25 mouse cellular contexts compared by ENCODE assay signal in genomic region chr3:85619751-85620150, GRCm38 (mm10).
"Had no signal": no experiment of that assay in that cellular context is flagged by ENCODE, and none has a peak within 500 bp of the region (broad histone marks: within the 10 kb centered on the region; RNA-seq: fewer than 3 reads in every experiment).

No protein-coding gene starts in this region.

- H3K4me3 ChIP-seq: heart, adult 2 months; heart, embryonic 13.5 days; heart, embryonic 15.5 days; hindbrain, embryonic 13.5 days; hindbrain, embryonic 15.5 days; kidney, embryonic 15.5 days; limb, embryonic 10.5 days; limb, embryonic 12.5 days; liver, embryonic 13.5 days; liver, embryonic 15.5 days had no signal

- ATAC-seq: hindbrain, postnatal 0 days; intestine, embryonic 16.5 days; liver, postnatal 0 days had no signal

- H3K9ac ChIP-seq: heart, embryonic 13.5 days; heart, embryonic 15.5 days; hindbrain, embryonic 13.5 days; hindbrain, embryonic 15.5 days; kidney, embryonic 15.5 days; limb, embryonic 12.5 days; liver, embryonic 13.5 days; liver, embryonic 15.5 days; liver, postnatal 0 days had no signal

- H3K4me1 ChIP-seq: heart, embryonic 13.5 days; heart, embryonic 15.5 days; hindbrain, embryonic 13.5 days; hindbrain, embryonic 15.5 days; kidney, embryonic 15.5 days; limb, embryonic 10.5 days; limb, embryonic 12.5 days; liver, embryonic 15.5 days had no signal

- H3K27ac ChIP-seq: heart, adult 2 months; heart, embryonic 13.5 days; heart, embryonic 15.5 days; hindbrain, embryonic 13.5 days; hindbrain, embryonic 15.5 days; hindbrain, postnatal 0 days; kidney, embryonic 15.5 days; kidney, postnatal 0 days; limb, embryonic 10.5 days; limb, embryonic 12.5 days; liver, embryonic 13.5 days; liver, embryonic 15.5 days had no signal

- DNase-seq: gastrocnemius, postnatal 14 days; gastrocnemius, postnatal 36 days; heart, adult 11 months; heart, adult 2 months; heart, postnatal 14 days; heart, postnatal 36 days; kidney, adult 11 months; kidney, postnatal 14 days; layer of hippocampus, adult 9-11 months; liver; liver, embryonic 13.5 days; liver, postnatal 0 days had no signal

- H3K9me3 ChIP-seq: heart, embryonic 13.5 days; heart, embryonic 15.5 days; hindbrain, embryonic 13.5 days; hindbrain, embryonic 15.5 days; kidney, embryonic 15.5 days; limb, embryonic 10.5 days; limb, embryonic 12.5 days; liver, embryonic 13.5 days; liver, embryonic 15.5 days had no signal

- H3K27me3 ChIP-seq: heart, embryonic 13.5 days; heart, embryonic 15.5 days; hindbrain, embryonic 13.5 days; hindbrain, embryonic 15.5 days; kidney, embryonic 15.5 days; limb, embryonic 12.5 days; liver, embryonic 13.5 days; liver, embryonic 15.5 days had no signal

- H3K4me2 ChIP-seq: heart, embryonic 11.5 days; heart, embryonic 13.5 days; heart, embryonic 15.5 days; hindbrain, embryonic 13.5 days; hindbrain, embryonic 15.5 days; kidney, embryonic 15.5 days; limb, embryonic 12.5 days; liver, embryonic 11.5 days; liver, embryonic 13.5 days; liver, embryonic 15.5 days had no signal
